Mouse (Mus musculus) T-helper 17 cell (primary cell): ENCODE results near the gene Sun2.

Experiments used
- in situ Hi-C, 2 experiments: fragments of 300-600 bp; cut with MboI, MseI; formaldehyde crosslinking; loops; 1 replicate in 1 of 2; 2 replicates in 1 of 2; pipeline ENCODE4 v1.15.1; 2025; ENCODE audit warnings: high pct_unique_total_duplicates in 2 of 2

Sun2 gene

DNA sequence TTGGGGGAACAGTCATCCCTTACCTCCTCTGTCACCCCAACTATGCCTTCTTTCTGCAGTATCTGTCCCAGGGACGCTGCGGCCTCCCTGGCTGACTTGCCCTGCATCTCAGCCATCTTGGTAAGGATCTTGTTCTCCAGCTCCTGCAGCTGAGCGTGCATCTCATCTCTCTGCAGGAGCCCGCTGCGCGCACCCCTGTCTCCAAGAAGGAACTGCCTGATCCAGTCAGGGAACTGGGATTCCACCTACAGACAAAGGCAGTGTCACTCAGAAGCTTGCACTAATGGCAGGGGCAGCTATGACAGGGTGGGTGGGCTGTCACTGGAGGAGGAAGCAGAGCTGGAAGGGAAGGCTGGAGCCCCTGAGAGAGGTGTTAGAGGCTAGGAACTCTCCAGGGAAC is 14.5 kb downstream of the Sun2 start:
- in situ Hi-C loops = loop anchor here (5.0 kb wide), 1 partner anchor 51 kb away; no protein-coding TSS in a partner anchor

DNA sequence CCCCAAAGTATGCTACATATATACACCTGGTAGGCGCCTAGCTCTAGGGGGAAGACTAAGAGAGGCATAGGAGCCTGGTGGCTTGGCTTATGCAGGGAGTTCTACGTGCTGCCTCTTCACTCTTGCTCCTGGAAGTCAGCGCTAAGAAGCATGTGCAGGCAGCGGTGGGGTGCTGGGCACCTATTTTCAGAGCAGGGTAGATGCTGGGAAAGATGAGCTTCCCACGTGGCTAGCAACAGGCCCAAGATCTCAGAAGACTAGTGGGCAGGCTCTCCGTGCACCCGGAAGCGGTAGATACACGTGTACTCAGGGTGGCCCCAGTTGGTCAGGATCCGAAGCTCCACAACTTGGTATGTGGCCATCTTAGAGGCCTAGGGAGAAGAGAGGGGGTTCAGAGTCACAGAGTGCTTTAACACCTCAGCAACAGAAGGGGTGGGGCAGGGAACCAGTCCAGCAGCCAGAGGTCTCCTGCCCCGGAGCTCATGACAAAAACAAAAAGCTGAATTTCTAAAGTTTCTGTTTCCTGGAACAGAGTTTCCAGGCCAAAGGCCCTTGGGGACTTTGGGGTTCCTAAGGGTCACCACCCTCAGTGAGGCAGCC is 17.0 kb downstream of the Sun2 start:
- in situ Hi-C loops = loop anchor here (5.0 kb wide), 1 partner anchor 48 kb away; no protein-coding TSS in a partner anchor

DNA sequence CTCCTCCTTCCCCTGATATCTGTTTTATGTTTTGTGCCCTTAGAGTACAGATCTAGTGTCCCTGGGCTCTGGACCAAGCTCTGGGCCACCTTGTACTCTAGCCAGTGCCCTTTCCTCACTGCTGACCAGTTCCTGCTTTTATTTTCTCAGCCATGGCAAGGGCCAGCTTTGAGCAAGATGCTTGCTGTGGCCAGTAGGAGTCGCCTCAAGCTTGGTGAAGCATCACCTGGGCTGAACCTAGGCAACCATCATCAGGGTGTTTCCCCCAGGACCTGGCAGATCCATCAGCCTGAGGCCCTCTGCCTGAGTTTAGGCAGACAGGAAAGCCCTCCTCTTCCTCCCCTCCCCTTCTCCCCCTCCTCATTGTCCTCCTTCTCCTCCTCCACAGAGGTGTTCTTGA is 18.9 kb downstream of the Sun2 start:
- in situ Hi-C loops = no loop called here

DNA sequence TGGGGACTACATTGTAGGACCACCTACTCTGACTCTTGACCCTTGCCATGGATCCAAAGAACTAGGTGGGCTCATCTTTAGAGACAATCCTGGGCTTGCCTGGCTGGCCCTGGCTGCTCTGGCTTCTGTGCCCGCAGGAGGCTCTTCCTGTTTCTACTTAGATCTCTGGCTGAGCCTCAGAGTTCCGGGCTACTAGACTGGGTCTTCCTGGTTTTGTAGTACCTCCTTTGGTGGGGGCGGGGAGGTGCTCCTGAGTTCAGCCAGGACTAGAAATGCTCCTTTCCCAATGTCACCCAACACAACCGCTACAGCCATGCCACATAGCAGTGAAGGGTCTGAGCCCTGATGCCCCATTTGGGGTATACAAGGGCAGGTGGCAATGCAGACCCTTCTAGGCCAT is 21.5 kb downstream of the Sun2 start:
- in situ Hi-C loops = no loop called here

DNA sequence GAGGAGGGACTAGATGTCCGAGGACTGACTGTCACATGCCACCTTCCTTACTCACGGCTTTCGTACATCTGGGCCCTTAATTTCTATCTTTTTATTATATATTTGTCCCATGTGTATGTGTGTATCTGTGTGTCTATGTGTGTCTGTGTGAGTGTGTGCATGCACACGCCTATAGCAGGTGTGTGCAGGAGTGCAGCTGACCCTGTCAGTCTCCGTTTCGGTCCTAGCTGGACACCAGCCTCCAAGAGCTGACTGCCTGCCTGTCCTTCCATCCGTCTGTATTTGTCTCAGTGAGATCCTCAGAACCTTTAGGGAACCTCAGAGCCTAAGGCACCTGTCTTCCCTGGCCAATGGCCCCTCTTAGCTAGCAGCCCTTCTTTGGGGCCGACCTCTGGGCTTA is 22.1 kb downstream of the Sun2 start:
- in situ Hi-C loops = no loop called here

DNA sequence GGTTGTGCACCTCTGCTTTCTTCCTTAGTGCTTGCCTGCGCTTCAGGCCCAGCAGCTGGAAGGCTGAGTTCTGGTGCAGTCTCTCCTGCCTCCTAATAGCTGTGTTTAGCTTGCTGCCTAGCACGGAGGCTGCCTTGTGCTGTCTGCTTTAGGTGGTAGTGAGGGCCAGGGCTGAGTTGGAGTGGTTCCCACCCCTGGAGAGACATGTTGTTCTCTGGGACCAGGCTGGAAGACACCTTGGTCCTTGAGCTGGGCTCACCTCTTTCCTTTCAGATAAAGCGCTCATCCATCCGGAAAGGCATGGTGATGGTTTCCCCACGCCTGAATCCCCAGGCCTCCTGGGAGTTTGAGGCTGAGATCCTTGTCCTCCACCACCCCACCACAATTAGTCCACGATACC is 25.6 kb downstream of the Sun2 start:
- in situ Hi-C loops = no loop called here

DNA sequence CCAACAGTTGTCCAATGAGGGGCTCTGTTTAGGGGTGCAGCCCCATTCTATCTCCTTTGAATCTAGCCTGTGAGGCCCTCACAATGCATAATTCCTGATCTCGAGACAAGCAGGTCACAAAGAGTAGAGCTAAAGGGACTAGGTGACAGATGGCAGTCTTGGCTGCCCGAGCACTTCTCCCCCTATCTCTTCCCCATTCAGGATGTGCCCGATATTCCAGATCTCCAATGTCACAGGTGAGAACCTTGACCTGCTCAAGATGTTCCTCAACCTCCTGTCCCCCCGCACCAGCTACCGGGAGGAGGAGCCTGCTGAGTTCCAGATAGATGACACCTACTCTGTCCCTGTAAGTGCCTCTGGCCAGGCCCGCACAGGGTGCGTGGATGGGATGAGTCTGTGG is 26.7 kb downstream of the Sun2 start:
- in situ Hi-C loops = no loop called here

DNA sequence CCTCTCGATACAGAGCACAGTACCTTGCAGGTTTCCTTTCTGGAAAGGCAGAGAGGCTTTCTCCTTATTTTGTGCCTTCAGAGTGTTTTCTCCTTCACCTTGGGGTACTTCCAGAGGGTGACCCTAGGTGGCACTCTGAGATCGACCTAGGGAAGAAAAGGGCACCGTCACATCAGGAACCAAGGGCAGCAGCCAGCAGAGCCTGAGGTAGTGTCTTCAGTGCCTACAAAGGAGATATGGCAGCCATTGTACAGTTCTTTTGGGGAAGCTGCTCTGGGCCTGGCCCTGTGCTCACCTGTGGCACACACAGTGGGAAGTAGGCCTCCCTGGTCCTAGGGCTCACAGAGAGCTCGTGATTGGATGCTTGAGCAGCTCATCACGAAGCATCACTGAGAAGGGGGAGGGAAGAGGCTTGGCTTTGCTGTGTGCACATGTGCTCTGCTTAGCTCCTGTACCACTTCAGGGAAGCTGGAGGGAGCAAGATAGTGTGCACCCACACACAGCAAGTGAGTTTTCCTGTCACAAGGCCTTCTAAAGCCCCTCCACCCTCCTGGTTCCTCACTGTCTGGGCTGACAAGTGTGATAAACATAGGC is 34.0 kb downstream of the Sun2 start:
- in situ Hi-C loops = no loop called here

DNA sequence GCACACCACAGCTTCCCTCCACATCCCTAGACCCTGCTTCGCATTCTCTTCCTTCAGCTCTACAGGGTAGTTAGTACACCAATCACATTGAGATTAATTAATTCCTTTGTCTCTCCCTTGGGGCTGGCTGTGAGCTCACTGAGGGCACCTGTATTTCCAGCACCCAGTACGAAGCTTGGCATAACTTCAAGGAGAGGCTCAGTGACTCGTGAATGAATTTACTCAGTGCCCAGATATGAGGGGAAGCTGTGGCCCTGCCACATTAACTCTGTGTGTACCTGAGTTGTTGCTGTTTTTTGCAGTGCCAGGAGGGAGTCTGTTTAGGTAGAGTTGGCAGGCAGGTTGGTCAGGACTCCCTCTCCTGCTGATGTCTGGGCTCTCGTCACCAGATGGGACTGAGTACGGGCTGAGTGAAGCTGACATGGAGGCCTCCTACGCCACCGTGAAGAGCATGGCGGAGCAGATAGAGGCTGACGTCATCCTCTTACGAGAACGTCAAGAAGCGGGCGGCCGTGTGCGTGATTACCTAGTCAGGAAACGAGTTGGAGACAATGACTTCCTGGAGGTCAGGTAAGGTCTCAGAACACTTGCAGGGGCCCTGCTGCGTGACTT is 35.6 kb downstream of the Sun2 start:
- in situ Hi-C loops = no loop called here

DNA sequence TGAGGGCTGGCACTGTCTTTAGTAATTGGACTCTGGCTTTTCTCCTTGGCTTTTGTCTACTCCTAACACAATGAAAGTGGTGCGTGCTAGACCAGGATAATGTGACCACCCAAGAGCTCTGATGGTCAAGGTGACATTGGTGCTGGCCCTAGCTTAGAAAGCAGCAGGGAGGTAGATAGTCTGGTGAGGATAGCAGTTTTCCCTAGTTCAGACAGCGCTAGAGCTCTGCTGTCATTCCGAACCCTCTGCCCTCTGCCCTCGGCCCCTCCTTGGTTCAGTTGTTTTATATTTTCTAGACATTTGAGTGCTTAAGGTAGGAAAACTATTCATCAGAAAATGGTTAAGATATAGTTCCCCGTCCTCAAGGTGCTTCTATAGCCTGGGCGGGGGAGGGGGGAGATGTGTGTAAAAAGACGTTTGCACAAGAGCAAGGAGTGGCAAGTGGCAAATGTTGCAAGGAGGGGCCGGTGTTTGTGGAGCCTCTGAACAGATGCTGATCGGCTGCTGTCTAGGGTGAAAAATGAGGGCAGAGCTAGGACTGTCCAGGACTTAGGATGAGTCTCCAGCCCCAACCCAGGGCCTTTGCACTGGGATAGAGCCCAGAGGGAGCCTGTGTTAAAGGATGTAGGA is 44.7 kb downstream of the Sun2 start:
- in situ Hi-C loops = loop anchor here (5.0 to 25.0 kb wide), 3 partner anchors 380 to 1885 kb away; partner anchors contain the start of genes Eif3d (in 1 of the 2) and Foxred2 (in 1 of the 2)

DNA sequence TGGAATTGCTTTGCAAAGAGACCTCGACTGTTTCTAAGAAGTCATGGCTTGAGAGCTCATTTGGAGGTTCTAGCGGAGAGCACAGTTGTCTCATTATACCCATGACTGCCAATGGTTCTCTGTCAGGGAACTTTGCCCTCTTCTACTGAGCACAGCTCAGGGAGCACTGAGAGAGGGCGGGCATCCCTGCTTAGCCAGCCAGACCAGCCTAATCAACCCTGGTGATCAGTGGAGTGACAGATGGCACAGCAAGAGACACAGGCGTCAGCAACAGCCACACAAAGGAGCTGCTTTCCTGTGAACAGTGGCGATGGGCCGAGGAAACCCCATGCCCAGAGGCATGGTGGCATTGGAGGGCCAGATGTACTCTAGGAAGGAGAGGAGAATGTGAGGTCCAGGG is 45.3 kb downstream of the Sun2 start:
- in situ Hi-C loops = loop anchor here (5.0 to 25.0 kb wide), 3 partner anchors 380 to 1885 kb away; partner anchors contain the start of genes Eif3d (in 1 of the 2) and Foxred2 (in 1 of the 2)

DNA sequence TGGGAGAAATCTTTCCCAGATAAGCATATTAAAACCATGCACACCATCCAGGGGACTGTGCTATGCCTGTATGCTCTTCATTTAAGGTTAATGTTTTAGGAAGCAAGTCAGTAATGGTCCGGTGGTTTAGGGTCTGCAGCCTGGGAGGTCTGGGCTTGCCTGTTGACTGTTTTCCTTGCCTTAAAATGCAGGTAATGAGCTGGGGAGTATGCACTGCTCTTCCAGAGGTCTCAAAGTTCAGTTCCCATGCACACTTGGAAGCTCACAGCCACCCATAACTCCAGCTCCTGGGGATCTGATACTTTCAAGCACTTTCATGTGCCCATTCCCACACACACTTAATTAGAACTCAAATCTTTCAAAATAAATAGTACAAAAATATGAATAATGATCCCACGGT is 45.8 kb downstream of the Sun2 start:
- in situ Hi-C loops = loop anchor here (5.0 to 25.0 kb wide), 3 partner anchors 381 to 1884 kb away; partner anchors contain the start of genes Eif3d (in 1 of the 2) and Foxred2 (in 1 of the 2)

DNA sequence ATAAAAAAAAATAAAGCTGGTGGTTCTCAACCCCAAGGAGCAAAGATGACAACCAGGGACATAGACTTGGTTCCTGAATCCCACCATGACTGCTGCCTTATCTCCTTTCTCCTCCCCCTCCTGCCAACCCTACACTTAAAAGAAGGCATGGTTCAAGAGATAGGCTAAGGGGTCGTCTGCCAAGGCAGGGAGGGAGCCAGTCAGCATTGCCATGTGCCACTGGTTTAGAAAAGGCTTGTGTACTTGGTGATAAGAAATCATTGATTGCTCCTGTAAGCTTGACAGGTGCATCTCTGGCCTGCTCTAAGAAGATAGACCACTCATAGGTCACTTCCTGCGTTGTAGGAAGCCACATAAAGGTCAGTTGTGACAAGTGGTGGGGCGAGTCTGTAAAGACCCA is 46.8 kb downstream of the Sun2 start:
- in situ Hi-C loops = loop anchor here (5.0 to 25.0 kb wide), 3 partner anchors 382 to 1883 kb away; partner anchors contain the start of genes Eif3d (in 1 of the 2) and Foxred2 (in 1 of the 2)

DNA sequence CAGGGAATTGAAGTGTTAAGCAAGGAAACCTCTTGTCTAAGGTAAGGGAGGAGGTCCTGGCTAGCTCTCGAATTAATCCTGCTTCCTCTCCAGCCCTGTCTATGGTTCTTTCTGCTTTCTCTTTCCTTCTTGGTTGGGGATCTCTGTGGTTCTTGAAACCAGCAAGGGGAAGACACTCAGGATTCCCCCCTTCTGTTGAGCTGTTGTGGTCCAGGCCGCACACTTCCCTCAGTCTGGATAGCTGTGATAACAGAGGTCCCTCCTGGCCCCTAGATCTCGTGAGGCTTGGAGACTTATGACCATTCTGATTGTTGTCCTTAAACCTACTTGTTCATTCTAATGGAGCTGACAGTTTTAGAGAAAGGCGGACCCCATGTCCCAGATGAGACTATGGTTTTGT is 47.8 kb downstream of the Sun2 start:
- in situ Hi-C loops = loop anchor here (25.0 kb wide), 2 partner anchors 1732 to 1882 kb away; partner anchors contain the start of genes Eif3d (in 1 of the 2) and Foxred2 (in 1 of the 2)

DNA sequence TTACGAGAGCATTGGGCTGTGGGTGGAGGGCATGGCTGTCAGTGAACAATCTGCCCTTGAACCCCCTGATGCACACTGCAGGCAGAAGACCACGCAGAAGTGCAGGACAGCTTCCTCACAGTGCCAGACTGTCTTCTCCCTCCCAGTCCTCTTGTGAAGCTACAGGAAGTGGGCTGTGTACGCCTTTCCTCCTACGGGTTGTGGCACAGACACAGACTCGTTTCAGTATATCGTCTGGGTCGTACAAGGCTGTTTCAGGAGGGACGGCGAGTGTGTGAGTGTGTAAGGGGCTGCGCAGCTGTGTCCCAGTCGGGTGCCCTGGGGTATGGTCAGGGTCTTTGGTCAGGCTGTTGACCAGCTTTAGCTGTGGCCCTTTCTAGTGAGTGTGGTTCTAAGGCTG is 48.6 kb downstream of the Sun2 start:
- in situ Hi-C loops = loop anchor here (25.0 kb wide), 2 partner anchors 1731 to 1881 kb away; partner anchors contain the start of genes Eif3d (in 1 of the 2) and Foxred2 (in 1 of the 2)

DNA sequence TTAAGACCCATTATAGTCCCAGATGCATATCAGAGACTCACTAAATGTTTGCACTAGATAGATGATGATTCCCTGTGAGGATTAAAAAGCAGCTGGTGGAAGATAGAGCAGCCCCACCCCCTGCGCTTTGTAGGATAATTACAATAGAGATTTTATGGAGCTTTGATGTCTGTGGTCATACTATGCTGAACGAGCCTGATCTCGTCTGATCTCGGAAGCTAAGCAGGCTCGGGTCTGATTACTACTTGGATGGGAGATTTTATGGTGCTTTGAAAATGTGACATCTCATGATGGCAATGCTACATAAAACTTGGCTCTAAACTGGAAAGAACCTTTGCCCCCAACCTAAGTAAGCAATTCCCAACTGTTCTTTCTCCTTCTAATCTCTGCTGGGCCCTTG is 50.0 kb downstream of the Sun2 start:
- in situ Hi-C loops = loop anchor here (25.0 kb wide), 2 partner anchors 1730 to 1880 kb away; partner anchors contain the start of genes Eif3d (in 1 of the 2) and Foxred2 (in 1 of the 2)

DNA sequence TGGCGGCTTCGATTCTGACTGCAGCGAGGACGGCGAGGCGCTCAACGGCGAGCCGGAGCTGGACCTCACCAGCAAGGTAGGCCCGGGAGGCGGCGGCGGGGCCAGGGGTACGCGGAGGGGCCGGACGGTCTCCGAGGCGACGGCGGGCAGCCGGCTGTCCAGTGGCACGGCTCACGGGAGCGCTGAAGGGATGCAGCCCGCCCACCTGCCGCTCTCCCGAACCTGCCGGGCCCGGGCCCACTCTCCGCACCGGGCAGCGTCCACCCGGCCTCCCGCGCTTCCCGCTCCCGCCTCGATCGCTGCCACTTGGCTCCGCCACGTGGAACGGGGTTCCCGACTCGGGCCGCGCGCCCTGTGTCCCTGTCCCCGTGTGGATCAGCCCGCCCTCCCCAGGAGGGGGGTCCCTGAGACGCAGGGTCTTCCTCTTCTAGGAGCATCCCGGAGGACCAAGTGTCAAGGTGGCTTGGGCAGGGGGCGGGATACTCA is 51.3 kb downstream of the Sun2 start:
- in situ Hi-C loops = loop anchor here (25.0 kb wide), 2 partner anchors 1729 to 1879 kb away; partner anchors contain the start of genes Eif3d (in 1 of the 2) and Foxred2 (in 1 of the 2)

DNA sequence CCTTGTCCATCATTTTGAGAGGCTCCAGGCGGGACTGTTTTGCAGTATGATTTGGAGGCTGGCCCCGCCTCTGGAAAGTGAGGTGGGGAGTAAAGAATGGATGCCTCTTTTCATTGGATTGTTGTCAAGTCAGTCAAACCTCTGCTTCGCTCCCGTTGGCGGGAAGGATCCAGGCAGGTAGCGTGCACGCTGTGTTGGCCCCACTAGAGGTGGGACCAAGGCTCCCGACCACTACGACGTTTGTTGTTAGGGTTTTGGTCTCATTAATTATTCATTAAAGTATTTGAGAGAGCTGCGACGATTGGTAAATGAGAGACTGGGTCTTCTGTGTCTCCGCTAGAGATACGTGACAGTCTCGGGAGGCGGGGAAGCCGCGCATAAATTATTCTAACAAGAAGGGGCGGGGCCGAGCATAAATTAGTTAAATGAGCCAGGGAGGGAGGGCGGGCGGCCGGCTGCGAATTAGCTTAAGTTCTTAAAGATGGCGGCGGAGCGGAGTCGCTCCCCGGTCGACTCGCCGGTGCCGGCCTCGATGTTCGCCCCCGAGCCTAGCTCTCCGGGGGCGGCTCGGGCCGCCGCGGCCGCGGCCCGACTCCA is 51.8 kb downstream of the Sun2 start, which contains the start of gene Gtpbp1:
Gene Gtpbp1, plus strand, starts transcription at position 420 of the 597 bp plus-strand sequence.
- in situ Hi-C loops = loop anchor here (25.0 kb wide), 2 partner anchors 1728 to 1878 kb away; partner anchors contain the start of genes Eif3d (in 1 of the 2) and Foxred2 (in 1 of the 2)

DNA sequence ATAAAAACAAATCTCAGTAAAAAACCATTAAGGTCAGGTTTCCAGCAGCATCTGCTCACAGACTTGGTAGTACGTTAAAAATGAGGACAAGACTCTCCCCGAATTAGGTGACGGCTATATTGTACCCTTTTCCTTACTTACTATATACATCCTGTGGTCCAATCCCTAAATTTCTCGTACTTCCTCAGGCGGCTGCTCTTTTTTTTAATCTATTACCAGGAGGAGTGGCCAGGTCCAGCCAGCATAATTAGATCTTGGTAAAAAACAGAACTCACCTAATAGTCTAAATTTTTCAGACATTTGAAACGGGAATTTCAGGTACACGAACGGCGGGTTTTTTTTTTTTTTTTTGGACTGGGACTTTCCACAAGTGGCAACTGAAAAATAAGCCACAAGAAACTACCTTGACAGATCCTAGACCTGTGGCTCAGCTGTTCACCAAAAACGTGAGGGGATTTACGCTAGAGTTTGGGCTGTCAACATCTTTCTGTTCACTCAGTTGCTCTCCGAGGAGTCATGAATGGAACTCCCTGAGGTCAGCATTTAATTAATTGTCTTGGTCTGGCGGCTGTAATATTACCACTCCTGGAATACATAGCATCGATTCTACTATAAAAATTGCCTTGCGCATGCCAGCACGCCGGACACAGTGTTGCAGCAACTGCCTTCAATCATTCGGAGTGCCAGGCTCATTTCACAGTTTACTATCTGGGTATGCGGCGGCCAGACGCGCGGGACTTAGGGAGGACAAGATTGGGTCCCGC is 52.5 kb downstream of the Sun2 start:
- in situ Hi-C loops = loop anchor here (25.0 kb wide), 2 partner anchors 1728 to 1878 kb away; partner anchors contain the start of genes Eif3d (in 1 of the 2) and Foxred2 (in 1 of the 2)
